Mouse (Mus musculus): ENCODE measurements around the gene Adamts10. TPM values are rescaled to one million over a fixed set of nuclear protein-coding genes. Genes with fewer than 3 reads are reported as not detected.

The Adamts10 gene
- polyA plus RNA-seq, 2 experiments: 3.6 to 8.6 TPM

DNA sequence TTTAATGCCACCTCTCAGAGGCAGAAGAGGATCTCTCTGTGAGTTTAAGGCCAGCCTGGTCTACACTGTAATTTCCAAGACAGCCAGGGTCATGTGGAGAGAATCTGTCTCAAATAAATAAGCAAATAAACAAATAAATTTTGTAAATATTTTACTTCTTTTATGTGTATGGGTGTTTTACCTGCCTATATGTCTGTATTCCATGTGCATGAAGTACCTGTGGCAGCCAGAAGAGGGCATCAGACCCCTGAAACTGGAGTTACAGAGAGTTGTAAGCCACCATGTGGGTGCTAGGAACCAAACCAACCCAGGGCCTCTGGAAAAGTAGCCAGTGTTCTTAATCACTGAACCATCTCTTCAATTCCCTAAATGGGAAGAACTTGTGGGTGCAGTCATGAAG, 73.3 kb downstream of the Adamts10 start:
- no peak for ATAC-seq (ENCODE audit: insufficient read depth)
- Histone ChIP-seq H3K9me3 (ENCODE audit: control insufficient read depth, low read length) (no peaks in the 10 kb centered on the region; the same call in 1 of the 2 replicates), H3K9ac (replicated peaks) (no peak overlapping the region), H3K4me2 (ENCODE audit: low read depth) (no peak overlapping the region), H3K27ac (no peak overlapping the region), H3K4me3 (ENCODE audit: insufficient read depth in 1 of 2, low read depth in 2 of 2, low read length in 2 of 2) (no peak overlapping the region), H3K4me1 (replicated peaks; ENCODE audit: control insufficient read depth in 2 of 2, insufficient read depth in 2 of 2, low read length in 1 of 2) (no peaks in the 10 kb centered on the region), H3K27me3 (ENCODE audit: control insufficient read depth, insufficient read depth, low read length) (no peaks in the 10 kb centered on the region), H3K36me3 (replicated peaks; ENCODE audit: control insufficient read depth, insufficient read depth, low read depth) (no peaks in the 10 kb centered on the region)
- DNase-seq (ENCODE audit: low read depth in 3 of 3, low spot score in 3 of 3): no peak
- no peak for TF ChIP-seq EP300 (IDR thresholded peaks at IDR 0.05; ENCODE audit: low read depth)
- peak; percentile 35; the same call in 1 of the 2 replicates for TF ChIP-seq CTCF (IDR thresholded peaks at IDR 0.05; ENCODE audit: low read depth)

DNA sequence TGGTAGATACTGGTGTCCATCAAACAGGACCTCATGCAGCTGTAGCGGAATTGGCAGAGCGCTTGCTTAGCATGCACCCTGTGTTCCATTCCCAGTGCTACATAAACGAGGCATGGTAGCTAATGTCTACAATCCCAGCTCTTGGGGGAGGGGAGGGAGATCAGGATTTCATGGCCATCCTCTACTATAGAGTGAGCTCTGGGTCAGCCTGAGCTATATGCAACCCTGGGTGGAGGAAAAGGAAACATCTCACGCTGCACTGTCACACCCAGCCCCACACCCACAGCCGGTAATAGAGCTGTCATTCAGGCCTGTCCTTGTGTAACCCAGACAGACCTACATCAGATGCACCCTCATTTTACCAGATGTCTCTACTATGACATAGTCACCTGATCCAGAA, 74.5 kb downstream of the Adamts10 start:
- no peak overlapping the region for H3K27ac ChIP-seq
- TF ChIP-seq EP300 (IDR thresholded peaks at IDR 0.05; ENCODE audit: low read depth) (no peak), CTCF (IDR thresholded peaks at IDR 0.05; ENCODE audit: low read depth) (no peak)
- no peak for ATAC-seq (ENCODE audit: insufficient read depth)
- no peaks in the 10 kb centered on the region for H3K36me3 ChIP-seq (replicated peaks; ENCODE audit: control insufficient read depth, insufficient read depth, low read depth)
- no peak overlapping the region for H3K4me2 ChIP-seq (ENCODE audit: low read depth)
- no peak overlapping the region for H3K9ac ChIP-seq (replicated peaks)
- no peaks in the 10 kb centered on the region for H3K4me1 ChIP-seq (replicated peaks; ENCODE audit: control insufficient read depth in 2 of 2, insufficient read depth in 2 of 2, low read length in 1 of 2)
- DNase-seq (ENCODE audit: low read depth in 3 of 3, low spot score in 3 of 3): no peak
- no peak overlapping the region for H3K4me3 ChIP-seq (ENCODE audit: insufficient read depth in 1 of 2, low read depth in 2 of 2, low read length in 2 of 2)
- H3K9me3 ChIP-seq (ENCODE audit: control insufficient read depth, low read length): no peaks in the 10 kb centered on the region; the same call in 1 of the 2 replicates
- no peaks in the 10 kb centered on the region for H3K27me3 ChIP-seq (ENCODE audit: control insufficient read depth, insufficient read depth, low read length)
- 72% methylated on average over 5 of the region's 5 CpGs for WGBS (ENCODE audit: insufficient replicate concordance)

- Histone ChIP-seq H3K36me3 (replicated peaks; ENCODE audit: control insufficient read depth, insufficient read depth, low read depth) (no peaks in the 10 kb centered on the region), H3K9me3 (ENCODE audit: control insufficient read depth, low read length) (no peaks in the 10 kb centered on the region; the same call in 1 of the 2 replicates), H3K27ac (no peak overlapping the region), H3K4me3 (ENCODE audit: insufficient read depth in 1 of 2, low read depth in 2 of 2, low read length in 2 of 2) (no peak overlapping the region), H3K4me2 (ENCODE audit: low read depth) (no peak overlapping the region), H3K9ac (replicated peaks) (no peak overlapping the region), H3K27me3 (ENCODE audit: control insufficient read depth, insufficient read depth, low read length) (no peaks in the 10 kb centered on the region), H3K4me1 (replicated peaks; ENCODE audit: control insufficient read depth in 2 of 2, insufficient read depth in 2 of 2, low read length in 1 of 2) (no peaks in the 10 kb centered on the region)
- no peak for DNase-seq (ENCODE audit: low read depth in 3 of 3, low spot score in 3 of 3)
- no peak for TF ChIP-seq EP300 (IDR thresholded peaks at IDR 0.05; ENCODE audit: low read depth)
- TF ChIP-seq CTCF (IDR thresholded peaks at IDR 0.05; ENCODE audit: low read depth): no peak
- WGBS (ENCODE audit: insufficient replicate concordance): 72% methylated on average over 8 of the region's 8 CpGs
- no peak for ATAC-seq (ENCODE audit: insufficient read depth)
These were observed 76.0 kb downstream of the Adamts10 start for GRCm38 (mm10) chr17:33599836-33600475.

DNA sequence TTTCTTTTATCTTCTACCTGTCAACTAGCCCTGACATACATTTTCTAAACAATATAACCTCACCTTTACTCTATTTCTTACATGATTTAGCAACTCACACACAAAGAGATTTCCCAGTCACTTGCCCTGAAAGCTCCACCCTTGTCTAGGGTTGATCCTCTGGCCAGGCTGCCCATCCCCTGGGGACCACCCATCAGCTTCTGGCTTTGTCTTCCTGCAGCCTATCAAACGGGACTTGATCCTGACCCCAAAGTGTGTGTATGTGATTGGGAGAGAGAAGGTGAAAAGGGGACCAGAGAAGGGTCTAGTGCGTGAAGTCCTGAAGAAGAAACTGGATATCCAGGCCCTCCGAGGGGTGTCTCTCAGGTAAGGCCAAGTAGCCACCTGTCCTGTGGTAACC, 76.8 kb downstream of the Adamts10 start:
- DNase-seq (ENCODE audit: low read depth in 3 of 3, low spot score in 3 of 3) (no peak), ATAC-seq (ENCODE audit: insufficient read depth) (no peak)
- 51% methylated on average over 3 of the region's 3 CpGs for WGBS (ENCODE audit: insufficient replicate concordance)
- no peaks in the 10 kb centered on the region for H3K36me3 ChIP-seq (replicated peaks; ENCODE audit: control insufficient read depth, insufficient read depth, low read depth)
- no peaks in the 10 kb centered on the region; the same call in 1 of the 2 replicates for H3K9me3 ChIP-seq (ENCODE audit: control insufficient read depth, low read length)
- H3K4me3 ChIP-seq (ENCODE audit: insufficient read depth in 1 of 2, low read depth in 2 of 2, low read length in 2 of 2): no peak overlapping the region
- no peaks in the 10 kb centered on the region for H3K4me1 ChIP-seq (replicated peaks; ENCODE audit: control insufficient read depth in 2 of 2, insufficient read depth in 2 of 2, low read length in 1 of 2)
- TF ChIP-seq CTCF (IDR thresholded peaks at IDR 0.05; ENCODE audit: low read depth): no peak
- no peak for TF ChIP-seq EP300 (IDR thresholded peaks at IDR 0.05; ENCODE audit: low read depth)
- H3K9ac ChIP-seq (replicated peaks): no peak overlapping the region
- no peaks in the 10 kb centered on the region for H3K27me3 ChIP-seq (ENCODE audit: control insufficient read depth, insufficient read depth, low read length)
- H3K27ac ChIP-seq: no peak overlapping the region
- H3K4me2 ChIP-seq (ENCODE audit: low read depth): no peak overlapping the region

GRCm38 (mm10) chr17:33601947-33602346, 77.9 kb downstream of the Adamts10 start:
- WGBS (ENCODE audit: insufficient replicate concordance): 74% methylated on average over 12 of the region's 12 CpGs
- no peak overlapping the region for H3K4me3 ChIP-seq (ENCODE audit: insufficient read depth in 1 of 2, low read depth in 2 of 2, low read length in 2 of 2)
- no peak overlapping the region for H3K9ac ChIP-seq (replicated peaks)
- no peaks in the 10 kb centered on the region for H3K27me3 ChIP-seq (ENCODE audit: control insufficient read depth, insufficient read depth, low read length)
- no peak for TF ChIP-seq EP300 (IDR thresholded peaks at IDR 0.05; ENCODE audit: low read depth)
- no peak for TF ChIP-seq CTCF (IDR thresholded peaks at IDR 0.05; ENCODE audit: low read depth)
- no peaks in the 10 kb centered on the region for H3K36me3 ChIP-seq (replicated peaks; ENCODE audit: control insufficient read depth, insufficient read depth, low read depth)
- H3K27ac ChIP-seq: no peak overlapping the region
- no peak for DNase-seq (ENCODE audit: low read depth in 3 of 3, low spot score in 3 of 3)
- peaks cover 0 to 5% of the 10 kb centered on the region in 2 experiments; a peak in 2 of 4 replicates for H3K4me1 ChIP-seq (replicated peaks; ENCODE audit: control insufficient read depth in 2 of 2, insufficient read depth in 2 of 2, low read length in 1 of 2)
- no peak for ATAC-seq (ENCODE audit: insufficient read depth)
- no peaks in the 10 kb centered on the region; the same call in 1 of the 2 replicates for H3K9me3 ChIP-seq (ENCODE audit: control insufficient read depth, low read length)
- H3K4me2 ChIP-seq (ENCODE audit: low read depth): no peak overlapping the region

Other genes starting within 250 kb of the Adamts10 start
- gene Zfp955b, start 234.7 kb upstream of the Adamts10 start, polyA plus RNA-seq (2012; rRNA removed): 0.86 and 1.5 TPM in 2 replicates
- gene Zfp955b, start 234.7 kb upstream of the Adamts10 start, polyA plus RNA-seq (2014; fragmentation: Nextera tagmentation; extraction: Ambion mirVana): 1.4 and 1.6 TPM in 2 replicates
- 1.3 and 1.8 TPM in 2 replicates for gene Zfp81, start 165.3 kb upstream of the Adamts10 start, polyA plus RNA-seq (2012; rRNA removed)
- 3.1 and 4.4 TPM in 2 replicates for gene Zfp81, start 165.3 kb upstream of the Adamts10 start, polyA plus RNA-seq (2014; fragmentation: Nextera tagmentation; extraction: Ambion mirVana)
- 5.8 and 9.8 TPM in 2 replicates for gene Zfp101, start 129.6 kb upstream of the Adamts10 start, polyA plus RNA-seq (2012; rRNA removed)
- gene Zfp101, start 129.6 kb upstream of the Adamts10 start, polyA plus RNA-seq (2014; fragmentation: Nextera tagmentation; extraction: Ambion mirVana): 6.2 and 6.6 TPM in 2 replicates
- 0.02 and 0.04 TPM in 2 replicates for gene Actl9, start 91.3 kb upstream of the Adamts10 start, polyA plus RNA-seq (2012; rRNA removed)
- not detected in 2 replicates for gene Actl9, start 91.3 kb upstream of the Adamts10 start, polyA plus RNA-seq (2014; fragmentation: Nextera tagmentation; extraction: Ambion mirVana)
- gene Myo1f, start 31.5 kb downstream of the Adamts10 start, polyA plus RNA-seq (2012; rRNA removed): 3.2 and 4.5 TPM in 2 replicates
- gene Myo1f, start 31.5 kb downstream of the Adamts10 start, polyA plus RNA-seq (2014; fragmentation: Nextera tagmentation; extraction: Ambion mirVana): 4.7 and 5.9 TPM in 2 replicates
- gene Zfp414, start 104.9 kb downstream of the Adamts10 start, polyA plus RNA-seq (2012; rRNA removed): 22.7 and 28.9 TPM in 2 replicates
- 24.6 and 26.5 TPM in 2 replicates for gene Zfp414, start 104.9 kb downstream of the Adamts10 start, polyA plus RNA-seq (2014; fragmentation: Nextera tagmentation; extraction: Ambion mirVana)
- gene Pram1, start 113.9 kb downstream of the Adamts10 start, polyA plus RNA-seq (2012; rRNA removed): 1.1 and 1.6 TPM in 2 replicates
- gene Pram1, start 113.9 kb downstream of the Adamts10 start, polyA plus RNA-seq (2014; fragmentation: Nextera tagmentation; extraction: Ambion mirVana): 1.6 and 2.8 TPM in 2 replicates
- gene Hnrnpm, start 162.7 kb downstream of the Adamts10 start, polyA plus RNA-seq (2012; rRNA removed): 101 and 136 TPM in 2 replicates
- gene Hnrnpm, start 162.7 kb downstream of the Adamts10 start, polyA plus RNA-seq (2014; fragmentation: Nextera tagmentation; extraction: Ambion mirVana): 143 and 164 TPM in 2 replicates
- 162 and 167 TPM in 2 replicates for gene March2, start 194.5 kb downstream of the Adamts10 start, polyA plus RNA-seq (2012; rRNA removed)
- 235 and 236 TPM in 2 replicates for gene March2, start 194.5 kb downstream of the Adamts10 start, polyA plus RNA-seq (2014; fragmentation: Nextera tagmentation; extraction: Ambion mirVana)
- gene Rab11b, start 236.3 kb downstream of the Adamts10 start, polyA plus RNA-seq (2012; rRNA removed): 91.1 and 101 TPM in 2 replicates
- gene Rab11b, start 236.3 kb downstream of the Adamts10 start, polyA plus RNA-seq (2014; fragmentation: Nextera tagmentation; extraction: Ambion mirVana): 62.6 and 74.3 TPM in 2 replicates